Mouse (Mus musculus) olfactory bulb, adult 2 months (tissue): ENCODE results near the gene Kat5.

Source experiments
- CTCF ChIP-seq: fragments of 200-500 bp; IDR thresholded peaks from 2 replicates; pipeline ENCODE4 v1.5.1; 2012; ENCODE audit warnings: low read depth, mild to moderate bottlenecking, low read length, moderate library complexity; ENCODE audit not compliant: insufficient read depth
- POLR2A ChIP-seq: fragments of 200-500 bp; IDR thresholded peaks from 2 replicates; pipeline ENCODE4 v1.6.1; 2012; ENCODE audit warnings: mild to moderate bottlenecking, low read depth, low read length, moderate library complexity; ENCODE audit not compliant: insufficient read depth

DNA sequence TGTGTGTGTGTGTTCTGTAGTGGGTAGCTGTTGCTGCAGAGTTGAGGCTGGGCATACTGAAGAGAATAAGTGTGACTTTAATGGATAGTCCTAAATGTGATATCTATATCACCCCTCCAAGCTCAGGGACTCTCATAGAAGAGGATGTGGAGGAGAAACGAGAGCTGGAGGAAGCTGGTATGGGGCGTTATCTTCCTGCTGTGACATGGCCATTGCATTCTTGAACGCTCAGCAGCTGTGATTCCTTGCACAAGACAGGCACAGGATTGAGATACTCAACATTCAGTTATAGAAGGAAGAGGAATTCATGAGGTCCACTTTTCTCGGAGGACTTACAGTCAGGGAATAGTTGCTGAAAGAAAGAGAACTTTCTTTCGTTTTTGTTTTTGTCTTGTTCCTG is 11.8 kb upstream of the Kat5 start:
- TF ChIP-seq POLR2A (no peak), CTCF (no peak)
